Mouse (Mus musculus) megakaryocyte, embryonic 14.5 days (primary cell): ENCODE measurements around the gene Tmem107.

Experiments used
- FLI1 ChIP-seq: IDR thresholded peaks from 2 replicates; pipeline ENCODE4 v1.6.1; 2012; ENCODE audit warnings: low read length, inconsistent platforms, mixed read lengths
- GATA1 ChIP-seq: IDR thresholded peaks from 3 replicates; pipeline ENCODE4 v1.6.1; 2012; ENCODE audit warnings: mixed read lengths, low read length, inconsistent platforms, borderline replicate concordance

- TF ChIP-seq GATA1, result no peak
- no peak for TF ChIP-seq FLI1
Observed at GRCm38 (mm10) chr11:69096360-69096986, 25.9 kb downstream of the Tmem107 start.
